Mouse (Mus musculus): Measurements from ENCODE around the gene Kdelr3. TPM values are rescaled to one million over a fixed set of nuclear protein-coding genes. Genes with fewer than 3 reads are reported as not detected.

The Kdelr3 gene
- polyA plus RNA-seq, 1 experiment from 2014 or later = 109 TPM

DNA sequence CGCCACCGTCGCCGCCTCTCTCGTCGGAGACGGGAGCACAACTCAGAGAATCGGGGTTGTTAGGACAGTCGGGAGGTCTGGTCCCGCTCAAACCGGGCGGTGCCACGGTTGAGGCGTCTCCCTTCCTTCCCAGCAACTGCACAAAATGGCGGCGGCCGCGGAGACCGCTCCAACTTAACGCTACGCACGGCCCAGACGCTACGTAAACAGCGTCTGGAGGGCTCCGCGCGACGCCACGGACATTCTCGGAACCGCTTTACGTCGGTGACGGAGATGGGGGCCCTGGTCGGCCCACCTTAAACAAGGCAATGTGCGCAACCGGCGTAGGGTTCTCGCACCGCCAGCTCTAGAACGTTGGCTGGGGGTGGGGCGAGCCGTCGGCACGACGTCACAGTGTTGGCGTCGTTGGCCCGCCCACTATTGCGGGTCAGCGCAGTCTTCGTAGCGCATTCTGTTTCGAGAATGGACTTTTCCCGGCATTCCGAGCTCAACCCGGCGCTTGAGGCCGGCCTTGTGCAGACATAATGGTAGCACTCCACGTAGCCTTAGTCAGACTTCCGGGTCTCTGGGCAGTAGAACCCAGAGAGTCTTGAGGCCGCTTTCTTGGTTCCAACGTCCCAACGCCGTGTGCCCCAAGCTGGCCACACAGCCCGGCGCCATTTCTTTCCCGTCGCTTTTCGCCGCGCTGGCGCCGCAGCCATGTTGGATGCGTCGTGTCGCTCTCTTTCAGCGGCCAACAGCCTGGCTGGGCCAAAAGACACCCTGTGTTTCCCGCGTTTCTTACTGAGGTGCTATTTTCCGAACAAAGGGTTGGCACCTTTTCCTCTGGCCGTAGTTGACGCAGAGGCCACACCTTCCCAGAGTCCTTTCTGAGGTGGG lies 30.4 kb downstream of the Kdelr3 start, which contains the start of gene Ddx17:
Gene Ddx17 (minus strand): TSS at position 332 of the 879 bp plus-strand sequence.
- ATAC-seq (ENCODE audit: insufficient read depth, low FRiP score) = peak; percentile 98
- Histone ChIP-seq H3K4me2 (ENCODE audit: low read depth, low read length) (peak within 1 kb of the TSS; percentile 77), H3K9ac (ENCODE audit: low read length) (peak within 1 kb of the TSS; percentile 100), H3K4me1 (ENCODE audit: control insufficient read depth, insufficient read depth, low read length) (peaks cover 19% of the 10 kb centered on the region), H3K27ac (ENCODE audit: low read length) (peak within 1 kb of the TSS; percentile 98), H3K27me3 (ENCODE audit: control insufficient read depth, insufficient read depth, low read length) (no peaks in the 10 kb centered on the region; the same call in 1 of the 2 replicates), H3K4me3 (replicated peaks; ENCODE audit: low read length) (peak within 1 kb of the TSS; percentile 94), H3K9me3 (replicated peaks; ENCODE audit: control insufficient read depth, low read length) (no peaks in the 10 kb centered on the region), H3K36me3 (ENCODE audit: control insufficient read depth, insufficient read depth, low read length) (peaks cover 14% of the 10 kb centered on the region; the same call in 1 of the 2 replicates)
- WGBS = 2% methylated on average over 84 of the region's 84 CpGs

GRCm38 (mm10) chr15:79547289-79547820 lies 31.1 kb downstream of the Kdelr3 start:
- H3K36me3 ChIP-seq (ENCODE audit: control insufficient read depth, insufficient read depth, low read length) = peaks cover 11% of the 10 kb centered on the region; the same call in 1 of the 2 replicates
- ATAC-seq (ENCODE audit: insufficient read depth, low FRiP score) = no peak
- 77% methylated on average over 17 of the region's 17 CpGs for WGBS
- H3K27ac ChIP-seq (ENCODE audit: low read length) = peak overlapping the region; percentile 98
- H3K4me2 ChIP-seq (ENCODE audit: low read depth, low read length) = peak overlapping the region; percentile 77
- peak overlapping the region; percentile 94 for H3K4me3 ChIP-seq (replicated peaks; ENCODE audit: low read length)
- H3K4me1 ChIP-seq (ENCODE audit: control insufficient read depth, insufficient read depth, low read length) = peaks cover 19% of the 10 kb centered on the region
- no peaks in the 10 kb centered on the region for H3K9me3 ChIP-seq (replicated peaks; ENCODE audit: control insufficient read depth, low read length)
- H3K27me3 ChIP-seq (ENCODE audit: control insufficient read depth, insufficient read depth, low read length) = no peaks in the 10 kb centered on the region; the same call in 1 of the 2 replicates
- H3K9ac ChIP-seq (ENCODE audit: low read length) = peak overlapping the region; percentile 77

DNA sequence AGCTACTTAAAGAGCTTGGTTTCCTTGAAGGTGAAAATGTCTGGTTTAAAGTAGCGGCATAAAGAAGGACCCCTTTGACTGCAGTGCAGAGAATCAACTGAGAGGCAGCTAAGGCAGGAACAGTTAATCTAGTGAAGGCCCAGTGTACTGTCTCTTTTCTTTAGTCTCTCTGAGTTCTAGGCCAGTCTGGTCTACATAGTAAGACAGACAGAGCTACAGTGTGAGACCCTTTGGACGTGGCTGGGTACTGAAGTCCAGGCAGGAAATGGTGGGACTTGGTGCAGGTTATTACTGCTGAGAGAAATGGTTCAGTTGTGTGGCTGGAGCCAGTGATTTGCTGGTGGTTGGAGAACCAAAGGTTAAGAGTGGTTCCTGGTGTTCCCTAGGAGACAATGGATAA lies 32.0 kb downstream of the Kdelr3 start:
- Histone ChIP-seq H3K27me3 (ENCODE audit: control insufficient read depth, insufficient read depth, low read length) (no peaks in the 10 kb centered on the region; the same call in 1 of the 2 replicates), H3K36me3 (ENCODE audit: control insufficient read depth, insufficient read depth, low read length) (peaks cover 2% of the 10 kb centered on the region; the same call in 1 of the 2 replicates), H3K4me1 (ENCODE audit: control insufficient read depth, insufficient read depth, low read length) (peaks cover 19% of the 10 kb centered on the region), H3K4me3 (replicated peaks; ENCODE audit: low read length) (no peak overlapping the region), H3K4me2 (ENCODE audit: low read depth, low read length) (no peak overlapping the region), H3K9ac (ENCODE audit: low read length) (no peak overlapping the region), H3K9me3 (replicated peaks; ENCODE audit: control insufficient read depth, low read length) (no peaks in the 10 kb centered on the region), H3K27ac (ENCODE audit: low read length) (no peak overlapping the region)
- 100% methylated on average over 2 of the region's 2 CpGs for WGBS
- ATAC-seq (ENCODE audit: insufficient read depth, low FRiP score) = no peak

DNA sequence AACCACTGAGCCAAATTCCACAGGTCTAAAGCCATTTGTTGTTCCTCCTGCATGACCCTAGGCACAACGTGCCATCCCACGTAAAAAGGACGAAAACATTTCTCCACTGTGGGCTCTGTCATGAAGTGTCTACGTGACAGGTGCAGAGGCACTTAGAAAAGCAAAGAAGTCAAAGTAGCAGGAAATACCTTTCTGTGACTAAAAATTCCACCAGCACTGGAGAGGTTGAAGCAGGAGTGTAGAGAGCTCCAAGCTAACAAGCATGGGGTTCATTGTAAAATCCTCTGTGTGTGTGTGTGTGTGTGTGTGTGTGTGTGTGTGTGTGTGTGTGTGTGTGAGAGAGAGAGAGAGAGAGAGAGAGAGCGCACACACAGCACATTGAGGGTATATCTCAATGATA lies 36.4 kb downstream of the Kdelr3 start:
- 85% methylated on average over 5 of the region's 5 CpGs for WGBS
- Histone ChIP-seq H3K27ac (ENCODE audit: low read length) (no peak overlapping the region), H3K4me2 (ENCODE audit: low read depth, low read length) (no peak overlapping the region), H3K9ac (ENCODE audit: low read length) (no peak overlapping the region), H3K36me3 (ENCODE audit: control insufficient read depth, insufficient read depth, low read length) (no peaks in the 10 kb centered on the region), H3K4me1 (ENCODE audit: control insufficient read depth, insufficient read depth, low read length) (no peaks in the 10 kb centered on the region), H3K4me3 (replicated peaks; ENCODE audit: low read length) (no peak overlapping the region), H3K27me3 (ENCODE audit: control insufficient read depth, insufficient read depth, low read length) (no peaks in the 10 kb centered on the region; the same call in 1 of the 2 replicates), H3K9me3 (replicated peaks; ENCODE audit: control insufficient read depth, low read length) (no peaks in the 10 kb centered on the region)
- ATAC-seq (ENCODE audit: insufficient read depth, low FRiP score) = no peak

DNA sequence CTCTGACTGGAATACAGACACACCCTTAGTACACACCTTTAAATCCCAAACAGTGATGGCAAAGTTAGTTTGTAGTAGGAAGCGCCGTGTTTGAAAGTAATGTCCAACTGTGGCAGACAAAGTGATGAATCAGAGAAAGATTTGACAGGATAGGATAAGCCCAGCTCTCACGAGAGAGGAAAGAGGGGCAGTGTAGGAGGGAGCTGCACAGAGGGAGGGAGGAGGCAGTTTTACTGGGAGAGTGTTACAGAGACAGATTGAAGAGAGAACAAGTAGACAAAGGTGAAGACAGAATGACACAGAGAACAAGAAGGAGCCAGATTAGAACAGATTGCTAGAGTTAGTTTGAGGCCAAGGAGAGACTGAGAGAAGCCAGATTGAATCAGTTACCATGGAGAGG lies 43.4 kb downstream of the Kdelr3 start:
- Histone ChIP-seq H3K4me3 (replicated peaks; ENCODE audit: low read length) (no peak overlapping the region), H3K27ac (ENCODE audit: low read length) (no peak overlapping the region), H3K9me3 (replicated peaks; ENCODE audit: control insufficient read depth, low read length) (no peaks in the 10 kb centered on the region), H3K36me3 (ENCODE audit: control insufficient read depth, insufficient read depth, low read length) (no peaks in the 10 kb centered on the region), H3K9ac (ENCODE audit: low read length) (no peak overlapping the region), H3K4me2 (ENCODE audit: low read depth, low read length) (no peak overlapping the region), H3K27me3 (ENCODE audit: control insufficient read depth, insufficient read depth, low read length) (no peaks in the 10 kb centered on the region), H3K4me1 (ENCODE audit: control insufficient read depth, insufficient read depth, low read length) (no peaks in the 10 kb centered on the region)
- no peak for ATAC-seq (ENCODE audit: insufficient read depth, low FRiP score)
- WGBS = 34% methylated on average over 3 of the region's 3 CpGs

GRCm38 (mm10) chr15:79562417-79562816 lies 46.2 kb downstream of the Kdelr3 start:
- no peak for ATAC-seq (ENCODE audit: insufficient read depth, low FRiP score)
- 49% methylated on average over 9 of the region's 9 CpGs for WGBS
- Histone ChIP-seq H3K4me1 (ENCODE audit: control insufficient read depth, insufficient read depth, low read length) (no peaks in the 10 kb centered on the region), H3K4me3 (replicated peaks; ENCODE audit: low read length) (no peak overlapping the region), H3K4me2 (ENCODE audit: low read depth, low read length) (no peak overlapping the region), H3K27ac (ENCODE audit: low read length) (0 out of 2 replicates have a peak overlapping the region, but pooled peaks have one; percentile 5), H3K36me3 (ENCODE audit: control insufficient read depth, insufficient read depth, low read length) (no peaks in the 10 kb centered on the region), H3K9ac (ENCODE audit: low read length) (no peak overlapping the region), H3K9me3 (replicated peaks; ENCODE audit: control insufficient read depth, low read length) (no peaks in the 10 kb centered on the region), H3K27me3 (ENCODE audit: control insufficient read depth, insufficient read depth, low read length) (no peaks in the 10 kb centered on the region)

GRCm38 (mm10) chr15:79575543-79576222 lies 59.5 kb downstream of the Kdelr3 start:
- no peak overlapping the region for H3K27ac ChIP-seq (ENCODE audit: low read length)
- H3K9ac ChIP-seq (ENCODE audit: low read length) = no peak overlapping the region
- no peaks in the 10 kb centered on the region for H3K9me3 ChIP-seq (replicated peaks; ENCODE audit: control insufficient read depth, low read length)
- no peaks in the 10 kb centered on the region for H3K36me3 ChIP-seq (ENCODE audit: control insufficient read depth, insufficient read depth, low read length)
- no peaks in the 10 kb centered on the region for H3K27me3 ChIP-seq (ENCODE audit: control insufficient read depth, insufficient read depth, low read length)
- no peak overlapping the region for H3K4me2 ChIP-seq (ENCODE audit: low read depth, low read length)
- H3K4me1 ChIP-seq (ENCODE audit: control insufficient read depth, insufficient read depth, low read length) = no peaks in the 10 kb centered on the region
- ATAC-seq (ENCODE audit: insufficient read depth, low FRiP score) = no peak
- WGBS = 34% methylated on average over 1 of the region's 1 CpGs
- no peak overlapping the region for H3K4me3 ChIP-seq (replicated peaks; ENCODE audit: low read length)

DNA sequence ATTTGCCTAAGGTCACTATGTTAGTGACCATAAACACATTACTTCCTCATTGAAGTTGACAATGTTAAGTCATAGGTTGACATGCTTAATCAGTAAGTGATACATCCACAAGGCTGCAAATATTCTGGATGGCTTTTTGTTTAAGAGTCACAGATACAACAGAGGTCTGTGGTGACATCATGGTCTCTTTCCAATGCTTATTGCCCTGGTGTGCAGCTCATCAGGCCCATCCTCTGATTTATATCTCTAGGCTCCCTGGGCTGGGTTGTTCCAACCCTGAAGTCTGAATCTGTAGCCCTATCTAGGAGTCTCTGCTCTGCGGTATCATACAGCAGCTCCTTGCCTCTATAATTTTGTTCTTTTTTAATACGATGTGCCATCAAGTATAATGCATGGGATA lies 60.7 kb downstream of the Kdelr3 start:
- Histone ChIP-seq H3K4me1 (ENCODE audit: control insufficient read depth, insufficient read depth, low read length) (no peaks in the 10 kb centered on the region), H3K9ac (ENCODE audit: low read length) (no peak overlapping the region), H3K4me3 (replicated peaks; ENCODE audit: low read length) (no peak overlapping the region), H3K27ac (ENCODE audit: low read length) (no peak overlapping the region), H3K9me3 (replicated peaks; ENCODE audit: control insufficient read depth, low read length) (no peaks in the 10 kb centered on the region), H3K4me2 (ENCODE audit: low read depth, low read length) (no peak overlapping the region), H3K36me3 (ENCODE audit: control insufficient read depth, insufficient read depth, low read length) (no peaks in the 10 kb centered on the region), H3K27me3 (ENCODE audit: control insufficient read depth, insufficient read depth, low read length) (no peaks in the 10 kb centered on the region)
- ATAC-seq (ENCODE audit: insufficient read depth, low FRiP score) = no peak
- 95% methylated on average over 2 of the region's 2 CpGs for WGBS

All from stomach, embryonic 16.5 days (tissue).